Mouse (Mus musculus): ENCODE results near the gene Aldh3a2.
A peak's percentile ranks its signal among the peaks of the same experiment; 100 is the strongest.
"Not testable (repeated sequence)": the region's sequence is repeated elsewhere in the genome, so short reads cannot be mapped to it uniquely, and the experiment has no call there.

Aldh3a2 gene

GRCm38 (mm10) chr11:61212102-61212501 is 55.2 kb downstream of the Aldh3a2 start:
- peak in 1 of 2 experiments; percentile 22 for DNase-seq (ENCODE audit: low spot score in 2 of 2)

- no peak for DNase-seq (ENCODE audit: low spot score in 2 of 2)
Measured at GRCm38 (mm10) chr11:61208316-61208715, 58.9 kb downstream of the Aldh3a2 start.

- no peak for DNase-seq (ENCODE audit: low spot score in 2 of 2)
Measured at GRCm38 (mm10) chr11:61207487-61208246, 59.6 kb downstream of the Aldh3a2 start, which contains the start of gene Aldh3a1. Aldh3a1 (plus strand) TSS chr11:61207537.

GRCm38 (mm10) chr11:61206136-61206535 is 61.1 kb downstream of the Aldh3a2 start:
- no peak for DNase-seq (ENCODE audit: low spot score in 2 of 2)

- DNase-seq (ENCODE audit: low spot score in 2 of 2), result no peak
Measured at GRCm38 (mm10) chr11:61205167-61205950, 61.9 kb downstream of the Aldh3a2 start.

GRCm38 (mm10) chr11:61202810-61203209 is 64.5 kb downstream of the Aldh3a2 start:
- no peak for DNase-seq (ENCODE audit: low spot score in 2 of 2)

- DNase-seq (ENCODE audit: low spot score in 2 of 2), result no peak
Measured at GRCm38 (mm10) chr11:61202186-61202585, 65.1 kb downstream of the Aldh3a2 start.

- no peak for DNase-seq (ENCODE audit: low spot score in 2 of 2)
Measured at GRCm38 (mm10) chr11:61199620-61200362, 67.5 kb downstream of the Aldh3a2 start.

GRCm38 (mm10) chr11:61197935-61198334 is 69.3 kb downstream of the Aldh3a2 start:
- no peak for DNase-seq (ENCODE audit: low spot score in 2 of 2)

- DNase-seq (ENCODE audit: low spot score in 2 of 2), result no peak
Measured at GRCm38 (mm10) chr11:61196616-61197353, 70.5 kb downstream of the Aldh3a2 start.

- DNase-seq (ENCODE audit: low spot score in 2 of 2), result peak; percentile 68 to 88
Measured at GRCm38 (mm10) chr11:61193392-61193791, 73.9 kb downstream of the Aldh3a2 start.

GRCm38 (mm10) chr11:61192779-61193178 is 74.5 kb downstream of the Aldh3a2 start:
- no peak for DNase-seq (ENCODE audit: low spot score in 2 of 2)

- DNase-seq (ENCODE audit: low spot score in 2 of 2), result not testable (repeated sequence)
Measured at GRCm38 (mm10) chr11:61192123-61192522, 75.1 kb downstream of the Aldh3a2 start.

GRCm38 (mm10) chr11:61190776-61191175 is 76.5 kb downstream of the Aldh3a2 start:
- DNase-seq (ENCODE audit: low spot score in 2 of 2), result no peak

GRCm38 (mm10) chr11:61183820-61184219 is 83.4 kb downstream of the Aldh3a2 start:
- DNase-seq (ENCODE audit: low spot score in 2 of 2), result no peak

GRCm38 (mm10) chr11:61181624-61182023 is 85.6 kb downstream of the Aldh3a2 start:
- DNase-seq (ENCODE audit: low spot score in 2 of 2), result no peak

- no peak for DNase-seq (ENCODE audit: low spot score in 2 of 2)
Measured at GRCm38 (mm10) chr11:61180361-61180760, 86.9 kb downstream of the Aldh3a2 start.

GRCm38 (mm10) chr11:61176321-61176720 is 90.9 kb downstream of the Aldh3a2 start:
- DNase-seq (ENCODE audit: low spot score in 2 of 2), result no peak

GRCm38 (mm10) chr11:61175778-61176177 is 91.5 kb downstream of the Aldh3a2 start:
- no peak for DNase-seq (ENCODE audit: low spot score in 2 of 2)

GRCm38 (mm10) chr11:61174821-61175658 is 92.2 kb downstream of the Aldh3a2 start, which contains the start of gene Usp22:
Usp22 (minus strand) TSS chr11:61175055.
- DNase-seq (ENCODE audit: low spot score in 2 of 2), result peak; percentile 98

Measured in spleen, postnatal 4 days (tissue).